Mouse (Mus musculus) liver (tissue): ENCODE data around the gene Tulp4.
"Not testable (repeated sequence)": the region's sequence is repeated elsewhere in the genome, so short reads cannot be mapped to it uniquely, and the experiment has no call there.

Source experiments
- DNase-seq: peaks from one replicate; pipeline ENCODE4 v3.0.0-alpha.2; 2020; ENCODE audit warnings: mixed read lengths

Tulp4 gene

GRCm38 (mm10) chr17:6286169-6286568 lies 179.9 kb downstream of the Tulp4 start:
- not testable (repeated sequence) for DNase-seq

- not testable (repeated sequence) for DNase-seq
Observed at GRCm38 (mm10) chr17:6289045-6289444, 182.8 kb downstream of the Tulp4 start.

GRCm38 (mm10) chr17:6293882-6294281 lies 187.6 kb downstream of the Tulp4 start:
- not testable (repeated sequence) for DNase-seq

GRCm38 (mm10) chr17:6297060-6297795 lies 191.0 kb downstream of the Tulp4 start:
- DNase-seq: not testable (repeated sequence)

GRCm38 (mm10) chr17:6300190-6300863 lies 194.1 kb downstream of the Tulp4 start:
- DNase-seq: not testable (repeated sequence)
